Mouse (Mus musculus) bone marrow macrophage, adult 2 months (primary cell): ENCODE data around the gene Nup54. TPM values are rescaled to one million over a fixed set of nuclear protein-coding genes. Genes with fewer than 3 reads are reported as not detected.

ENCODE experiments used
- H3K27ac ChIP-seq: 2 replicates; pipeline ENCODE4 v1.5.1; 2012; ENCODE audit warnings: low read depth, low read length; ENCODE audit not compliant: insufficient read depth
- H3K4me1 ChIP-seq: 2 replicates; pipeline ENCODE4 v1.6.1; 2012; ENCODE audit warnings: low read length; ENCODE audit not compliant: control insufficient read depth, insufficient read depth
- H3K4me3 ChIP-seq: 2 replicates; pipeline ENCODE4 v1.5.1; 2012; ENCODE audit warnings: mild to moderate bottlenecking, low read length, moderate library complexity; ENCODE audit not compliant: insufficient read depth
- CTCF ChIP-seq: IDR thresholded peaks from 2 replicates; pipeline ENCODE4 v1.5.1; 2012; ENCODE audit warnings: low read depth, mild to moderate bottlenecking, low read length, moderate library complexity
- POLR2A ChIP-seq: IDR thresholded peaks from 2 replicates; pipeline ENCODE4 v1.6.1; 2012; ENCODE audit warnings: mild to moderate bottlenecking, low read depth, low read length, borderline replicate concordance
- polyA plus RNA-seq: library from polyadenylated mRNA; stranded (reverse); fragments of >200 nt; gene quantifications from 2 replicates; pipeline ENCODE4 v1.2.4, GENCODE M21; 2012; ENCODE audit not compliant: missing spikeins, insufficient read depth, insufficient read length

Nup54 gene
- 18.9 and 20.4 TPM in 2 replicates for polyA plus RNA-seq

- TF ChIP-seq CTCF (no peak), POLR2A (peak; percentile 60; the same call in 1 of the 2 replicates)
- Histone ChIP-seq H3K4me1 (peaks cover 11% of the 10 kb centered on the region), H3K27ac (peak within 1 kb of the TSS; percentile 84), H3K4me3 (peak within 1 kb of the TSS; percentile 67)
Observed at GRCm38 (mm10) chr5:92435025-92435584, at the start of gene Nup54. Gene Nup54, minus strand, starts transcription at chr5:92435219.

DNA sequence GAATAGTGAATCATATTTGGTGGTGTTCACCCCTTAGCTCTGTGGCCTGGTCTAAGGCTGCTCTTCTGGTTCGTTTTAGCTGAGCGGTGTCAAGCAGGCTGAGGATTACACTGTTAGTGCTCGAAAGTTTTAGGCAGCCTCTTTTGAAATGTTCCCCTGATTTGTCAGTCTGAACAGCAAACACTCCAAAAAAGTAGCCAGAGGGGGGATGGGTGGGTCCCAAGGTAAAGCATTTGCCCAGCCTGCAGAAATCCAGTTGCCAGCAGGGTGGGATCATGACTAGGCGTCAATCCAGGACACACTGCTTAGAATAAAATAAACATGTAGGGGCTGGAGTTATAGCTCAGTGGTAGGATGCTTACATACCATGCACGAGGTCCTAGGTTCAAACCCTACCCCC, 37.8 kb upstream of the Nup54 start:
- no peak overlapping the region for H3K27ac ChIP-seq
- TF ChIP-seq CTCF: no peak
- no peak for TF ChIP-seq POLR2A
- H3K4me3 ChIP-seq: no peak overlapping the region
- peaks cover 12% of the 10 kb centered on the region for H3K4me1 ChIP-seq

DNA sequence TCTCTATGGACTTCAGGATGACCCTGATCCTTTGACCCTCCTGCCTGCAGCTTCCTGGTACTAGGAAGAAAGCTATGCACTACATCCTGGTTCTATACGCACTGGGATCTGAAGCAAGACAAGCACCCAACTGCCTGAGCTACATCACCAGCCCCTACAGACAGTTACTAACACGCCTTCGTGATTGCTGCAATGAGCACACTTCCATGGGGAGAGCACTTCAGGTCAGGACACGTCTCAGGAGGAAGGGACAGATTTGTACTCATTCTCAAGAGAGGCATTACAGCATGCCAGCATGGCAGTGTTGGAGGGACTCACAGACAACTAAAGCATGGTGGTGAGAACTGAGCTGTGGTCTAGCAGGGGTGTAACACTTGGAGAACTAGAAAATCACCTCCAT, 36.5 kb upstream of the Nup54 start:
- H3K4me3 ChIP-seq: no peak overlapping the region
- H3K27ac ChIP-seq: no peak overlapping the region
- H3K4me1 ChIP-seq: peaks cover 22% of the 10 kb centered on the region
- no peak for TF ChIP-seq CTCF
- TF ChIP-seq POLR2A: no peak

GRCm38 (mm10) chr5:92469201-92470130, 34.4 kb upstream of the Nup54 start:
- H3K4me1 ChIP-seq: peaks cover 36% of the 10 kb centered on the region
- no peak for TF ChIP-seq CTCF
- TF ChIP-seq POLR2A: no peak
- no peak overlapping the region for H3K27ac ChIP-seq

GRCm38 (mm10) chr5:92468234-92468633, 33.2 kb upstream of the Nup54 start:
- TF ChIP-seq POLR2A: no peak
- TF ChIP-seq CTCF: no peak
- Histone ChIP-seq H3K4me1 (peaks cover 36% of the 10 kb centered on the region), H3K27ac (peak overlapping the region; percentile 79; the same call in 1 of the 2 replicates), H3K4me3 (no peak overlapping the region)

More at GRCm38 (mm10) chr5:92469201-92470130, 34.4 kb upstream of the Nup54 start:
- H3K4me3 ChIP-seq: no peak overlapping the region

GRCm38 (mm10) chr5:92467102-92467766, 32.2 kb upstream of the Nup54 start:
- H3K4me3 ChIP-seq: no peak overlapping the region
- TF ChIP-seq CTCF (no peak), POLR2A (no peak)
- H3K4me1 ChIP-seq: peaks cover 38% of the 10 kb centered on the region
- peak overlapping the region; percentile 79 for H3K27ac ChIP-seq

- peaks cover 38% of the 10 kb centered on the region for H3K4me1 ChIP-seq
- H3K4me3 ChIP-seq: no peak overlapping the region
- TF ChIP-seq CTCF (no peak), POLR2A (no peak)
- peak overlapping the region; percentile 41; the same call in 1 of the 2 replicates for H3K27ac ChIP-seq
Observed at GRCm38 (mm10) chr5:92465511-92465910, 30.5 kb upstream of the Nup54 start.

GRCm38 (mm10) chr5:92461321-92461720, 26.3 kb upstream of the Nup54 start:
- no peak for TF ChIP-seq POLR2A
- peak; percentile 66 for TF ChIP-seq CTCF
- Histone ChIP-seq H3K27ac (no peak overlapping the region), H3K4me1 (peaks cover 14% of the 10 kb centered on the region)

DNA sequence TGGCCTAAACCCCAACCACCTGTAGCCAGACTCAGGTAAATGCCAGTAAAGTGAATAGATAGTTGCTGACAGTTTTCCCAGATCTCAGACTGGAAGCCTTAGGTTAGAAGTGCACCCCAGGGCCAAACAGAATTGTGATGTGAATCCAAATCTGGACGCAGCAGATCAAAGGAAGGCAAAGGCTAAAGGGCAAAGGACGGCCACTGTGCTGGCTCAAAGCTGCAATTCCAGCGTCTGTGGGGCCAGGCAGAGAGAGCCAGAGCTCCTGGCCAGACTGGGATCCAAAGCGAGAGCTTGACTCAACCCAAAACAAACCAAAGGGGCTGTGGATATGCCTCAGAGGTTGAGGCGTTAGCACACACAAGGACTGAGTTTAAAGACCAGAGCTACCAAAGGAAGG, 23.7 kb upstream of the Nup54 start:
- TF ChIP-seq POLR2A (no peak), CTCF (no peak)
- Histone ChIP-seq H3K4me1 (peaks cover 2% of the 10 kb centered on the region; the same call in 1 of the 2 replicates), H3K27ac (no peak overlapping the region), H3K4me3 (no peak overlapping the region)

More at GRCm38 (mm10) chr5:92461321-92461720, 26.3 kb upstream of the Nup54 start:
- H3K4me3 ChIP-seq: no peak overlapping the region
